Mouse (Mus musculus) granulocyte monocyte progenitor cell, adult 5-6 weeks (primary cell): ENCODE results near the gene Tomm70a. TPM values are rescaled to one million over a fixed set of nuclear protein-coding genes. Genes with fewer than 3 reads are reported as not detected.
"Not testable (repeated sequence)": the region's sequence is repeated elsewhere in the genome, so short reads cannot be mapped to it uniquely, and the experiment has no call there.

Source experiments
- ATAC-seq: replicated peaks from 2 replicates; pipeline ENCODE4 v1.8.0; 2016; ENCODE audit warnings: mild to moderate bottlenecking, moderate TSS enrichment, inconsistent platforms; ENCODE audit not compliant: poor library complexity, severe bottlenecking
- total RNA-seq, 2 experiments: library from RNA; stranded (forward) in 1 of 2; stranded (reverse) in 1 of 2; fragments of 200-712, 200-1000 nt in 1 of 2; fragments of >200 nt in 1 of 2; fragmentation: Nextera tagmentation in 1 of 2; gene quantifications; 2 replicates each; pipeline ENCODE4 v1.2.3; 2014 to 2017

The Tomm70a gene
- total RNA-seq, 2 experiments from 2014 or later, result 61.1 to 75.0 TPM

- no peak for ATAC-seq
Measured at GRCm38 (mm10) chr16:57133611-57134010, 12.1 kb downstream of the Tomm70a start.

GRCm38 (mm10) chr16:57144741-57145140, 23.2 kb downstream of the Tomm70a start:
- no peak for ATAC-seq

GRCm38 (mm10) chr16:57151437-57151836, 29.9 kb downstream of the Tomm70a start:
- ATAC-seq, result no peak

- no peak for ATAC-seq
Measured at GRCm38 (mm10) chr16:57155899-57156298, 34.4 kb downstream of the Tomm70a start.

GRCm38 (mm10) chr16:57157076-57157475, 35.6 kb downstream of the Tomm70a start:
- ATAC-seq, result no peak

GRCm38 (mm10) chr16:57157728-57158127, 36.2 kb downstream of the Tomm70a start:
- ATAC-seq, result no peak

- no peak for ATAC-seq
Measured at GRCm38 (mm10) chr16:57159835-57160234, 38.3 kb downstream of the Tomm70a start.

- ATAC-seq, result no peak
Measured at GRCm38 (mm10) chr16:57162841-57163240, 41.3 kb downstream of the Tomm70a start.

GRCm38 (mm10) chr16:57163694-57164093, 42.2 kb downstream of the Tomm70a start:
- no peak for ATAC-seq

- ATAC-seq, result no peak
Measured at GRCm38 (mm10) chr16:57165157-57165556, 43.7 kb downstream of the Tomm70a start.

GRCm38 (mm10) chr16:57166086-57166485, 44.6 kb downstream of the Tomm70a start:
- no peak for ATAC-seq

- ATAC-seq, result peak; percentile 95
Measured at GRCm38 (mm10) chr16:57166611-57167513, 45.4 kb downstream of the Tomm70a start, which contains the start of gene Nit2. Gene Nit2 (minus strand): TSS chr16:57167341.

- peak; percentile 21 for ATAC-seq
Measured at GRCm38 (mm10) chr16:57167514-57167912, 46.0 kb downstream of the Tomm70a start.

- no peak for ATAC-seq
Measured at GRCm38 (mm10) chr16:57168236-57168635, 46.7 kb downstream of the Tomm70a start.

- ATAC-seq, result no peak
Measured at GRCm38 (mm10) chr16:57171161-57171560, 49.7 kb downstream of the Tomm70a start.

- no peak for ATAC-seq
Measured at GRCm38 (mm10) chr16:57171570-57171969, 50.1 kb downstream of the Tomm70a start.

GRCm38 (mm10) chr16:57174480-57174879, 53.0 kb downstream of the Tomm70a start:
- not testable (repeated sequence) for ATAC-seq

- ATAC-seq, result no peak
Measured at GRCm38 (mm10) chr16:57175751-57176150, 54.2 kb downstream of the Tomm70a start.

GRCm38 (mm10) chr16:57176276-57176675, 54.8 kb downstream of the Tomm70a start:
- ATAC-seq, result peak; percentile 58

GRCm38 (mm10) chr16:57177254-57177653, 55.8 kb downstream of the Tomm70a start:
- ATAC-seq, result peak; percentile 92

- no peak for ATAC-seq
Measured at GRCm38 (mm10) chr16:57177664-57178063, 56.2 kb downstream of the Tomm70a start.

GRCm38 (mm10) chr16:57181180-57181579, 59.7 kb downstream of the Tomm70a start:
- no peak for ATAC-seq
